Mouse (Mus musculus): Measurements from ENCODE around the gene Nlgn2.

Gene Nlgn2

GRCm38 (mm10) chr11:69795168-69795982 lies 42.2 kb downstream of the Nlgn2 start, which contains the start of gene Chrnb1:
TSS of gene Chrnb1 (minus strand) at chr11:69795943.
- peak; percentile 96 for DNase-seq (ENCODE audit: low spot score)

GRCm38 (mm10) chr11:69793429-69793828 lies 44.2 kb downstream of the Nlgn2 start:
- no peak for DNase-seq (ENCODE audit: low spot score)

DNA sequence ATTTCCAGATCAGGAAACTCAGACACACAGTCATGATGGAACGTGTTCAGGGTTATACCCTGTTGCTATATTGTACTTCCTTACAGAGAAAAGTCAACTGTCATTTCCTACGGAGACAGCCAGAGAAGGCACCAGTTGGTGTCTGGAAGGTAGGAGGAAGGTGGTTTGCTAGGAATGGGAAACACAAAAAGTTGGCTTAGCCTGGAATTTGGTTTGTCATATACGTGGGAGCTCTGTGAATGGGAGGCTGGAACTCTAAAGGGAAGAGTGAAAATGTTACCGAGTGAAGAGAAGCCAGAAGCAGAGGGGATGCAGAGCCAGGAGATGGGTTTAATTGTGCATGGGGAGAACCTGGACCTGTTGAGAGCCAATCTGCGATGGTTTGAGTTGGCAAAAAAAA lies 46.2 kb downstream of the Nlgn2 start:
- no peak for DNase-seq (ENCODE audit: low spot score)

DNA sequence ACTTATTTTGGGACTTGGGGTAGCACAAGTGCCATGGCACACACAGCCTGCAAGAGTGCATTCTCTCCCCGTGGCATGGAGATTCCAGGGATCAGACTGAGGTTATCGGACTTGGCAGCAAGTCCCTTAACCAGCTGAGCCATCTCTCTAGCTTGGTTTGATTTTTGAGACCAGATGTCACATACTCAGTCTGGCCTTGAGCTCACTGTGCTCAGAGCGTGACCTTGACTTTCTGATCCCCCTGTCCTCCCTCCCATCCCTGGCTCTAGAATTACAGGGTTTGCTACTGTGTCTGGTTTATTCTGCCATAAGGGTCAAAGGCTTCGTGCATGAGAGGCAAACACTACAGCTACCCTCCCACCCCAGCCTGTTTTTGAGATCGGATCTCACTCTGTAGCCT lies 48.2 kb downstream of the Nlgn2 start:
- DNase-seq (ENCODE audit: low spot score): no peak

DNA sequence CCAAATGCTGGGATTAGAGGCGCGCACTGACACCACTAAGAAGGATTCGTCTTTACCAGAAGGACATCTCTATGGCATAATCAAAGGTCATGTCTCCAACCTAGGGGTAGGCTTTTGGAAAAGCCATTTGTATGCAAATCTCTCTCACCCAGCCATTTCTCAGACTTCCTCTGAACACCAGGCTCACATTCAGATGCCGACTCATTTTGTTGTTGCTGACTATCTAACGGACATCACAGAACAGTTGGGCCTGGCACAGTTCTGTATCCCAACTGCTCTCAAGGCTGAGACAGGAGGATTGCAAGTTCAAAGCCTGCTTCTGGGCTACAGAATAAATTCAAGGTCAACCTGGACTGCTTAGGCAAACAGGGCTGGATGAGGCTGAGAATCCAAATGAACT lies 50.3 kb downstream of the Nlgn2 start:
- no peak for DNase-seq (ENCODE audit: low spot score)

DNA sequence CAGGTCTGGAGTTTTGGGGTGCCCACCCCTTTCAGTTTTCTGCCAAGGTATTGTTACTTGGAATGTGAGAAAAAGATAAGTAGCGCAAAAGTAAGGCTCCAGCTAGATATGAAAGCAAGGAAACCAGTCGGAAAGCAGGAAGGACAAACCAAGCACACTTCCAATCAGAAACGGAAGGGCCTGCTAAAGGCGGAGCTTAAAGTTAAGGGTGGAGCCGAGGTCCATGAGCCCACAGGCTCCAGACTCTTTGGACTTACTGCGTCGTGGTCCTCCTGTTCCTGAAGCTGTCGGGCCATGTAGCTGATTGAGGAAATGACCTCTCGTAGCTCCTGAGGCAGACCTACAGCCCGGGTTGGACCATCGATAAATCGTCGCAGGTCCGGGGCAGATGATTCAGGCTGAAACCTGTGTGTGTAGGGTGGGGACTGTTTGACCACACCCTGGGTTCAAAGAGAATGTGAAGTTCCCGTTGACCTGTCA lies 52.8 kb downstream of the Nlgn2 start:
- no peak for DNase-seq (ENCODE audit: low spot score)

DNA sequence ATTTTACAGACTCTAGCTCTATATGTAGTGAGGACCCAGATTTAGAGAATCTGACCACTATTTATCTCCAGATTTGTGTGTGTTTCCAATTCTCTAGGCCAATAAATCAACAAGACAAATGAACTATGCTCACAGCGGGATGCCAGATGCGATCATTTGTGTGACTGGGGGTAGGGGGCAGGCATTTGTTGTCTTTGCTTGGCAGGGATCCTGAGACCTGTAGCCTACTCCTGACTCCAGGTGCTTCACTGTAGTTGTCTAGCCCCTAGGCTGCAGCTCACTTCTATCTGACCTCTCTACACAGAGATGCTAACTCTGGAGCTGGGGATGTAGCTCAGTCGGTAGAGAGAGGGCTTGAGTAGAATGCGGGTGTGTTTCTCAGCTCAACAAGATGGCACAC lies 55.8 kb downstream of the Nlgn2 start:
- DNase-seq (ENCODE audit: low spot score): no peak

DNA sequence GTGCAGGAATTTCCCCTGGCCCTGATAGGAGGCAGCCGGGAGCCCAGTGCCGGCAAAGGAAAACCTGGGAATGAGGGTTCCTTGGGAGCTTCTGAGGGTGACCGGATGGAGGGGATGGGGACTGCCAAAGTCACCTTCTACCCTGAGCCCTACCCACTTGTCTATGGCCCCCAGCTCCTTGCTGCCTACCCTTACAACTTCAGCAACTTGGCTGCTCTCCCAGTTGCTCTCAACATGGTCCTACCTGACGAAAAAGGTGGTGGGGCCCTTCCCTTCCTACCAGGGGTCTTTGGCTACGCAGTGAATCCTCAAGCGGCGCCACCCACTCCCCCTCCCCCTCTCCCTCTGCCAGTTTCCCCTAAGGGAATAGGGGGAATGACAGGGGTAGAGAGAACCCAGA lies 58.6 kb downstream of the Nlgn2 start:
- DNase-seq (ENCODE audit: low spot score): no peak

GRCm38 (mm10) chr11:69778258-69778982 lies 59.2 kb downstream of the Nlgn2 start:
- DNase-seq (ENCODE audit: low spot score): no peak

GRCm38 (mm10) chr11:69777504-69778257 lies 59.9 kb downstream of the Nlgn2 start:
- DNase-seq (ENCODE audit: low spot score): no peak

DNA sequence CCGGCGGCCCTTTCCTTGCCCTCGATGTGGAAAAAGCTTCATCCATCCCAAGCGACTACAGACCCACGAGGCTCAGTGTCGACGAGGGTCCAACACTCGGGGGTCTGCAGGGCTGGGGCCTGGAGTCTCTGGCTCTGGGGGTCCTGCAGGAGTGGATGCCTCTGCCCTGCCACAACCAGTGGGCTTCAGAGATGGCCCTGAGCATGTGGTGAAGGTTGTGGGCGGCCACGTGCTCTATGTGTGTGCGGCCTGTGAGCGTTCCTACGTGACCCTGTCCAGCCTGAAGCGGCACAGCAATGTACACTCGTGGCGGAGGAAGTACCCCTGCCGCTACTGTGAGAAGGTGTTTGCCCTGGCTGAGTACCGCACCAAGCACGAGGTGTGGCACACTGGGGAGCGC lies 61.1 kb downstream of the Nlgn2 start:
- DNase-seq (ENCODE audit: low spot score): no peak

GRCm38 (mm10) chr11:69775716-69776115 lies 61.9 kb downstream of the Nlgn2 start:
- DNase-seq (ENCODE audit: low spot score): no peak

- no peak for DNase-seq (ENCODE audit: low spot score)
Measured at GRCm38 (mm10) chr11:69774961-69775360, 62.6 kb downstream of the Nlgn2 start.
